Mouse (Mus musculus): Measurements from ENCODE around the gene Tsen54.

DNA sequence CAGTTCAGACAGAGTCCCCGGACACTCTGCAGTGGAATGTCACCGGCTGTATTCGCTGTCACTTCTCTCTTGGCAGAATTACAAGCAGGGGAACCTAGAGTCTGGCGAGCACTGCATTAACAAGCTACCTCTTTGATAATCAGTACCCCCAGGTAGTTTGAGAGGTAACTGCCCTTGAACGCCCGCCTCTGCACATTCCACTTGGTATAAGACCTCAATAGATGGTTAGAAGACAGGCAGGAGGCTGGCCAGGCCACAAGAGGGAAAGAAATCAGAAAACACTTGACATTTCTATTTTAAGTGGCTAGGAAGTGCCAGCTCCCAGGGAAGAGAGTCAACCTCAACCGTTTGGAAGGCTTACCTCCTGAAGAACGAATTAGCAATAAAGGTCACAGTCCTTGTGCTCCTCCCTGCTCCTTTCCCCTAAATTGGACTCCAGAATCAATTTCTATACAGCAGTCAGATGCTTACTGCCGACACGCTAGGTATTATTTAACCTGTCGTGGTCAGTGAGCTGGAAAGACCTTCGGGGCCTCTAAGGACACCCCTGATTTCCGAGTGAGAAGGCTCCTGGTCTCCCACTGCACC, 48.1 kb upstream of the Tsen54 start:
- TF ChIP-seq CTCF (IDR thresholded peaks at IDR 0.05): 0 out of 2 replicates have a peak, but pooled peaks have one; percentile 20
- TF ChIP-seq EP300 (IDR thresholded peaks at IDR 0.05): no peak

All from lung, postnatal 0 days (tissue).